Mouse (Mus musculus) natural killer cell, adult 2 months (primary cell): ENCODE data around the gene Dtx4.
"Not testable (repeated sequence)": the region's sequence is repeated elsewhere in the genome, so short reads cannot be mapped to it uniquely, and the experiment has no call there.

Source experiments
- DNase-seq, 2 experiments: peaks; one replicate each; pipeline ENCODE4 v3.0.0; 2022; ENCODE audit warnings: low spot score in 2 of 2

The Dtx4 gene

GRCm38 (mm10) chr19:12501370-12502347, at the start of gene Dtx4:
Dtx4 (minus strand) TSS chr19:12501454.
- peak; percentile 82 to 90 for DNase-seq

- no peak for DNase-seq
Observed at GRCm38 (mm10) chr19:12550005-12550942, 49.0 kb upstream of the Dtx4 start.

- peak in 1 of 2 experiments; percentile 46 for DNase-seq
Observed at GRCm38 (mm10) chr19:12549166-12549565, 47.9 kb upstream of the Dtx4 start.

- not testable (repeated sequence) for DNase-seq
Observed at GRCm38 (mm10) chr19:12545440-12545839, 44.2 kb upstream of the Dtx4 start, which contains the start of gene Fam111a. Fam111a (plus strand) TSS chr19:12545740.

GRCm38 (mm10) chr19:12541644-12542043, 40.4 kb upstream of the Dtx4 start:
- peak; percentile 32 to 43 for DNase-seq

GRCm38 (mm10) chr19:12540727-12541126, 39.5 kb upstream of the Dtx4 start:
- DNase-seq: no peak

- no peak for DNase-seq
Observed at GRCm38 (mm10) chr19:12539975-12540374, 38.7 kb upstream of the Dtx4 start.

GRCm38 (mm10) chr19:12537168-12537567, 35.9 kb upstream of the Dtx4 start:
- DNase-seq: no peak

GRCm38 (mm10) chr19:12523377-12523776, 22.1 kb upstream of the Dtx4 start:
- no peak for DNase-seq

GRCm38 (mm10) chr19:12518541-12518890, 17.3 kb upstream of the Dtx4 start:
- no peak for DNase-seq

GRCm38 (mm10) chr19:12517671-12518540, 16.7 kb upstream of the Dtx4 start:
- DNase-seq: peak; percentile 36 to 61

GRCm38 (mm10) chr19:12514621-12515020, 13.4 kb upstream of the Dtx4 start:
- DNase-seq: no peak

- no peak for DNase-seq
Observed at GRCm38 (mm10) chr19:12502756-12503155, 1.5 kb upstream of the Dtx4 start.

GRCm38 (mm10) chr19:12500881-12501311, 358 bp downstream of the Dtx4 start:
- DNase-seq: peak in 1 of 2 experiments; percentile 15

GRCm38 (mm10) chr19:12500124-12500523, 1.1 kb downstream of the Dtx4 start:
- no peak for DNase-seq

- no peak for DNase-seq
Observed at GRCm38 (mm10) chr19:12499485-12499884, 1.8 kb downstream of the Dtx4 start.

- DNase-seq: no peak
Observed at GRCm38 (mm10) chr19:12498941-12499340, 2.3 kb downstream of the Dtx4 start.

GRCm38 (mm10) chr19:12498321-12498720, 2.9 kb downstream of the Dtx4 start:
- DNase-seq: no peak

- DNase-seq: no peak
Observed at GRCm38 (mm10) chr19:12497909-12498308, 3.3 kb downstream of the Dtx4 start.

GRCm38 (mm10) chr19:12496241-12496640, 5.0 kb downstream of the Dtx4 start:
- DNase-seq: no peak

GRCm38 (mm10) chr19:12494972-12495535, 6.2 kb downstream of the Dtx4 start:
- DNase-seq: no peak
